Mouse (Mus musculus) midbrain, embryonic 14.5 days (tissue): ENCODE data around the gene Jakmip3. TPM values are rescaled to one million over a fixed set of nuclear protein-coding genes. Genes with fewer than 3 reads are reported as not detected.

Experiments used
- ATAC-seq: fragments of 200-750 bp; cut with Nextera tagmentation; 2 replicates; pipeline ENCODE4 v1.8.0; 2017; ENCODE audit warnings: moderate number of reproducible peaks, moderate library complexity; ENCODE audit not compliant: low FRiP score, low TSS enrichment
- DNase-seq: peaks from one replicate; pipeline ENCODE4 v3.0.0-alpha.2; 2015
- H3K27ac ChIP-seq: fragments of 300-500 bp; sonication (generic); replicated peaks from 2 replicates; pipeline ENCODE4 v1.5.1; 2014; ENCODE audit warnings: mild to moderate bottlenecking, low read depth, low read length, moderate library complexity
- H3K27me3 ChIP-seq: fragments of 300-500 bp; sonication (generic); 2 replicates; pipeline ENCODE4 v1.6.1; 2014; ENCODE audit warnings: low read length, control low read depth, mixed read lengths; ENCODE audit not compliant: control insufficient read depth, insufficient read depth
- H3K36me3 ChIP-seq: fragments of 300-500 bp; sonication (generic); 2 replicates; pipeline ENCODE4 v1.6.1; 2014; ENCODE audit warnings: low read length, control low read depth; ENCODE audit not compliant: control insufficient read depth, insufficient read depth
- H3K4me1 ChIP-seq: fragments of 300-500 bp; sonication (generic); 2 replicates; pipeline ENCODE4 v1.6.1; 2014; ENCODE audit warnings: mild to moderate bottlenecking, antibody characterized with exemption, low read length, control low read depth; ENCODE audit not compliant: control insufficient read depth, insufficient read depth
- H3K4me2 ChIP-seq: fragments of 300-500 bp; sonication (generic); 2 replicates; pipeline ENCODE4 v1.6.1; 2014; ENCODE audit warnings: mild to moderate bottlenecking, low read length, moderate library complexity
- H3K4me3 ChIP-seq: fragments of 300-500 bp; sonication (generic); replicated peaks from 2 replicates; pipeline ENCODE4 v1.5.1; 2014; ENCODE audit warnings: low read depth, low read length
- H3K9ac ChIP-seq: fragments of 300-500 bp; sonication (generic); replicated peaks from 2 replicates; pipeline ENCODE4 v1.6.1; 2014; ENCODE audit warnings: mild to moderate bottlenecking, low read length, moderate library complexity
- H3K9me3 ChIP-seq: fragments of 300-500 bp; sonication (generic); 2 replicates; pipeline ENCODE4 v1.6.1; 2016; ENCODE audit warnings: low read length, control low read depth, mixed read lengths; ENCODE audit not compliant: control insufficient read depth
- WGBS: fragments of 180-500 bp; shearing (Covaris S2); extraction: QIAGEN DNeasy Blood & Tissue Kit; methylation state at CpG from one replicate; pipeline ENCODE4 v1.1.7; 2014; 5-methylcytosine and 5-hydroxymethylcytosine counted together
- polyA plus RNA-seq: library from polyadenylated mRNA; unstranded; fragments of >200 nt; fragmentation: Nextera tagmentation; extraction: Ambion mirVana; gene quantifications from 2 replicates; pipeline ENCODE4 v1.2.1, GENCODE M21; 2014

Gene Jakmip3
- polyA plus RNA-seq, 1 experiment from 2014 or later, result 5.4 TPM

DNA sequence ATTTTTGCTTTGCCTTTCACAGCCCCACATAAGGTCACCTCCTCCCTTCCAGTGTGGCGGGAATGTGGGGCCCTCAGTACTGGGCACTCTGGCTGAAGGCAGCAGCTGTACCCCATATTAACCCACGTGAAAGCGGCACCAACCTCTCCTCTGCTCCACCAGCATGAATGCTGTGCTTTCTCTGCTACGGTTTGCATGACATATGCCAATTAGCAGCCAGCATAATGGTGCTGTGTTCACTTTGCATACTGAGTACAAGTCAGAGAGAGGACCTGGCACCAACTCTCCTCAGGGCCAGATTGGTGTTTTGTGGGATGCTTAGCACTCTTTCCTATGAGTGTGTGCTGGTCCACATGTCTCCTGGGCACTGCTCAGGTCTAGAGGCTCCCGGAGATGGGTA, 19.2 kb downstream of the Jakmip3 start:
- Histone ChIP-seq H3K9ac (no peak overlapping the region), H3K27me3 (no peaks in the 10 kb centered on the region), H3K36me3 (no peaks in the 10 kb centered on the region), H3K4me2 (no peak overlapping the region), H3K27ac (no peak overlapping the region), H3K4me1 (no peaks in the 10 kb centered on the region), H3K9me3 (no peaks in the 10 kb centered on the region), H3K4me3 (no peak overlapping the region)
- no peak for ATAC-seq
- DNase-seq, result no peak
- 69% methylated on average over 5 of the region's 5 CpGs for WGBS

DNA sequence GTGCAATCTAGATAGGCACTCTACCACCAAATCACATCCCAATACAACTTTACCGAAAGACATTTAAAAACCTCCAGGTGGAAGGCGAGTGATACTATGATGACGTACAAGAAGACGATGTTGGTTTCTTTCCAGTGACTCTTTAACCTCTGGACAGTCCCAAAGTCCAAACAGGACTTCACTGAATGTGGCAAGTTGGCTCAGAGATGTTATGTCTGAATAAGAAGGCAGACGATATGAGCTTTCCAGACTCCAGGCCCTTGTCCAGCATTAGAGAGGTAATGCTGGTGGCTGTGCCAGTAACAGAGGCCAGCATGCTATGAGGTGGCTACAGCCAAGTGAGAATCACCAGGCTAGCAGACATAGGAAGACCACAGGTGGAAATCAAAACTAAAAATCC, 23.2 kb downstream of the Jakmip3 start:
- ATAC-seq (no peak), DNase-seq (no peak)
- 0 out of 2 replicates have a peak, but pooled peaks cover 4% of the 10 kb centered on the region for H3K4me1 ChIP-seq
- WGBS, result 94% methylated on average over 5 of the region's 5 CpGs
- no peaks in the 10 kb centered on the region for H3K27me3 ChIP-seq
- no peaks in the 10 kb centered on the region for H3K9me3 ChIP-seq
- no peak overlapping the region for H3K4me2 ChIP-seq
- no peak overlapping the region for H3K4me3 ChIP-seq
- H3K27ac ChIP-seq, result no peak overlapping the region
- H3K36me3 ChIP-seq, result no peaks in the 10 kb centered on the region
- H3K9ac ChIP-seq, result no peak overlapping the region

DNA sequence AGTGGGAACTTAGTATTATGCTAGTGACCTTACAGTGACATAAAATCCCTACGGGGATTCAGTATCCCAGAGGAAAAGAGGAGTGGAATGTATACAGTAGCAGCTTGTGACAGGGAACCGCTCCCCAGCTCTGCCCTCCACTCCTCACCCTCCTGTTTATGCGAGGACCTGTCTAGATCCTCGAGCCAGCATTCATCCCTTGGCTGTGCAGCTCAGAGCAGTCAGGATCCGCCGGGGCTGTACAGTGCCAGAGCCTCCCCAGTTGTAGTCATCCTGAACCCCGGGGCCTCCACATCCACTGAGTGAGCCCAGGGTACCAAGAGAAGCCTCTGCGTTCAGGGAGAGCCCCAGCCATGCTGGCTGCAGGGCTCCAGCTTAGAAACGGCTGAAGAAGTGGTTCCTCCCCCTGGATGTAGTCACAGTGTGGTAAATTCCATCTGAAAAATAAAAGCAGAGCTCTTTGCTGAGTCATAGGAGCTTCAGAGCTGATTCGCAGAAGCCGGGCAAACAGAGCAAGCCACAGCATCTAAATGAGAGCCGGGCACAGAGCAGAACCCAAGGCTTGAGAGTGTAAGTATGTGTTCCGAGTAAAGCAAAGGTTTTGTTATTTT, 27.6 kb downstream of the Jakmip3 start:
- ATAC-seq (no peak), DNase-seq (peak; percentile 31)
- 69% methylated on average over 13 of the region's 13 CpGs for WGBS
- Histone ChIP-seq H3K4me1 (0 out of 2 replicates have a peak, but pooled peaks cover 4% of the 10 kb centered on the region), H3K36me3 (no peaks in the 10 kb centered on the region), H3K27me3 (no peaks in the 10 kb centered on the region), H3K4me2 (no peak overlapping the region), H3K4me3 (no peak overlapping the region), H3K9ac (no peak overlapping the region), H3K9me3 (no peaks in the 10 kb centered on the region), H3K27ac (no peak overlapping the region)

DNA sequence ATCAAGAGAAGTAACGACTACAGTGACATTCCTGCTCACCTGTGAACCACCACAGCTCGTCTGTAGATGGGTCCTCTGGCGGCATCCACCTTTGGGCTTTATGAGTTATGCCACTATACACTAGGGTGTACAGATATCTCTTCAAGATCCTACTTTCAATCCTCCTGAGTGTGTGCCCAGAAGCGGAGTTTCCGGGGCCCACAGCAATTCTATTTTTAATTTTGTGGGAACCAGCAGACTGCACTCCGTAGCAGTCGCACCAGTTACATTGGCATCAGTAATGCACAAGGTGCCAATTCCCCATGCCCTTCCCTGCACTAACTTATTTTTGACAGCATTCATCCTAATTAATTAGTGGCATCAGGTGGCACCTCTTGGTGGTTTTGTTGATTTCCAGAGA, 37.0 kb downstream of the Jakmip3 start:
- no peak overlapping the region for H3K4me3 ChIP-seq
- 93% methylated on average over 7 of the region's 7 CpGs for WGBS
- H3K27ac ChIP-seq, result no peak overlapping the region
- no peak for DNase-seq
- H3K36me3 ChIP-seq, result no peaks in the 10 kb centered on the region
- H3K4me1 ChIP-seq, result no peaks in the 10 kb centered on the region
- no peak for ATAC-seq
- H3K4me2 ChIP-seq, result no peak overlapping the region
- no peaks in the 10 kb centered on the region for H3K9me3 ChIP-seq
- no peak overlapping the region for H3K9ac ChIP-seq
- H3K27me3 ChIP-seq, result no peaks in the 10 kb centered on the region

DNA sequence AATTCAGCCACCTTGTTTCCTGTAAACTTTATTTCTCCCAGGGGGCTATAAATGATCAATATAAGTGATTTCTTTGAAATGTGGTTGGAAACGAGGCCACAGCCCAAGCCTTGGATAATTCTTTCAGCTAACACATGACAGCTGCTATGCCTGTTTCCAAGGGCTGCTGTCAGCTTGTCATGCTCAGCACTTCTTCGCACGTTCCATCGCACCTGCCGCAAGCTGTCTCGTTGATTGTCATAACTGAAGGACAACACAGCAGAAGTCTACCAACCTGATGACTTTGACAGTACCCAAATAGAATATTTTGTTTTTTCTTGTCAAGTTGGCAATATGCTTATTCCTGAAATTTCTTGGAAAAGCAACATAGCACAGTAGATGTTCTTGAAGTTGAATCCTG, 44.0 kb downstream of the Jakmip3 start:
- H3K4me1 ChIP-seq, result no peaks in the 10 kb centered on the region
- no peak overlapping the region for H3K9ac ChIP-seq
- no peak overlapping the region for H3K27ac ChIP-seq
- ATAC-seq (no peak), DNase-seq (no peak)
- WGBS, result 90% methylated on average over 6 of the region's 6 CpGs
- H3K4me2 ChIP-seq, result no peak overlapping the region
- no peaks in the 10 kb centered on the region for H3K27me3 ChIP-seq
- no peaks in the 10 kb centered on the region for H3K36me3 ChIP-seq
- H3K4me3 ChIP-seq, result no peak overlapping the region
- H3K9me3 ChIP-seq, result no peaks in the 10 kb centered on the region

DNA sequence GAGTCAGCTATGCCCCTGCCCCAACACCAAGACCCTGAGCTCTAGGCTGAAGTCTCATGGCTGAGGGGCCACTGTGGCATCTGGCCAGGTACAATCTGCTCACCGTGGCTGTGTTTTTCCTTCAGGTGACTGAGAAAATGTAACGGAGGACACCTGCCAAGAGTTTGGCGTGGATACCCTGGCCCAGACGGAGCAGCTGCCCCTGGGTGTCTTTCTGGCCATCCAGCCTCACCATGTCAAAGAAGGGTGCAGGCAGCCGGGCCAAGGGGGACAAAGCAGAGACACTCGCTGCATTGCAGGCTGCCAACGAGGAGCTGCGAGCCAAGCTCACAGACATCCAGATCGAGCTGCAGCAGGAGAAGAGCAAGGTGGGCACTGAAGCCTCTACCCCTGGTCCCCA, 48.6 kb downstream of the Jakmip3 start:
- ATAC-seq (no peak), DNase-seq (no peak)
- Histone ChIP-seq H3K36me3 (no peaks in the 10 kb centered on the region), H3K27ac (no peak overlapping the region), H3K4me2 (no peak overlapping the region), H3K4me1 (no peaks in the 10 kb centered on the region), H3K9ac (no peak overlapping the region), H3K27me3 (no peaks in the 10 kb centered on the region), H3K4me3 (no peak overlapping the region), H3K9me3 (no peaks in the 10 kb centered on the region)
- WGBS, result 80% methylated on average over 9 of the region's 9 CpGs

DNA sequence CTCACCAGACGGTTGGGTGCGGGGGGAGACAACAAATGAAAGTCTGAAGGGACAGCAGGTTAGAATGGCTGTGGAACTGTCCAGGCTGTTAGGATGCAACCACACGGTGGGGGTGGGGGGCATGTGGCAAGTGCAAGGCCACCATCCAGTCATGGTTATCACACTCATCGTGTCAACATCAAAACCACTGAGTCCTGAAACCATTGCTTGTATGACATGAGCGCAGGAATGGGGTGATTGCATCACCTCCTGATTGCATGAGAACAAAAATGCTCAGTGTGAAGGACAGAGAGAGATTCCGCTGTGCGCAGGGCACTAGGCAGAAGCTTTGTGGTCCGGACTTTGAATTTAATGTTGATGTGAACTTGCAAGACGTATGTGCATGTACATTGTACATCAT, 62.2 kb downstream of the Jakmip3 start:
- Histone ChIP-seq H3K27ac (no peak overlapping the region), H3K4me3 (no peak overlapping the region), H3K27me3 (no peaks in the 10 kb centered on the region), H3K4me1 (peaks cover 7% of the 10 kb centered on the region), H3K36me3 (no peaks in the 10 kb centered on the region), H3K4me2 (no peak overlapping the region), H3K9me3 (no peaks in the 10 kb centered on the region), H3K9ac (no peak overlapping the region)
- DNase-seq, result no peak
- 90% methylated on average over 9 of the region's 9 CpGs for WGBS
- no peak for ATAC-seq

DNA sequence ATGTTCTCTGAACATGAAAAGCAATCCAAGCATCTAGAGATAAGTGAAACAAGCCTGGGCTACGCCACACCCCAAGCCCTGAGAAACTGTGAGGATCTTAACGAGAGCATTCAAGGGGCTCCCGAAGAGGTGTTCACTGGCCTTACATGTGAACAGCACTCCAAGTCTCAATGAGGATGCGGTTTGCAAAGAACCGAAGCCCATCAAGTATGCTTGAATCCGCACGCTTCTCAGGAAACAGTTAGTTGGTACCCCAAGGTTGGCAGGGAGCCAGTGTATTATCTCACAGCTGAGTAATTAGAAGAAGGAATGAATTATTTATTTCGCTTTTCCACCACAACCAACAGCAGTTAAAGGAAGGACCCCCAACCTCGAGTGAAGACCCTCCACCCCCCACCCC, 62.7 kb downstream of the Jakmip3 start:
- no peak overlapping the region for H3K9ac ChIP-seq

DNA sequence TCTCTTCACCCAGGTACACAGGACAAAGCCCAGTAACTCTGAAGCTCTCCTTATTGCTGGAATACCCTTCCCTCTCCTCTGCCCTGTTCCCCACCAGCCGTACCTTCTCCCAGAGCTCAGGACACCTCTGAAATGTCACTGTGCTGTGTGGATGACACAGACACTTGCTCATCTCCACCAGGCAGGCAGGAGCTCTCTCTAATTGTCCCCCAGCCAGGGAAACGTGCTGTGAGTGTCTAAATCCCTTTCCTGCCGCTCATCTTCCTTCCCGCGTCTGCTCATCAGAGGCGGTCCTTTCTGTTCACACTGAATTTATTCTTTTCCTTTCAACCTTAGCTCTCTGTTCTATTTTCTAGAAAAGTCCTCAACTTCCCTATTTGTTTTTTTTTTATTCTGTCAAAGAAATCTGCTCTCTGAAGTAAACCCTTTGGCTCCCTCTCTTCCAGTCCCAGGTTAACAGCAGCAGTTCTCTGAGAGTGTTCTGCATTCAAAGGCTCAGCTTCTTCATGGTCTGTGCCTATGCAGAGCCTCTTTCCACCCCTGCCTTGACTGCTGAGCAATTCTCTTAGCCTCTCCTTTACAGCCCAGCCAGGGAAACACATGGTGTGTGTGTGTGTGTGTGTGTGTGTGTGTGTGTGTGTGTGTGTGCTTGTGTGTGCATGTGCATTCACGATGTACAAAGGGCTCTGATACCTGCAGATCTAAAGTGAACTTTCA, 69.4 kb downstream of the Jakmip3 start:
- Histone ChIP-seq H3K4me1 (no peaks in the 10 kb centered on the region), H3K27ac (no peak overlapping the region), H3K4me2 (no peak overlapping the region), H3K36me3 (no peaks in the 10 kb centered on the region), H3K27me3 (no peaks in the 10 kb centered on the region), H3K4me3 (no peak overlapping the region), H3K9ac (peak overlapping the region; percentile 16; the same call in 1 of the 2 replicates), H3K9me3 (no peaks in the 10 kb centered on the region)
- DNase-seq (peak; percentile 43), ATAC-seq (no peak)
- WGBS, result 46% methylated on average over 7 of the region's 7 CpGs

More for the DNA sequence above, 62.7 kb downstream of the Jakmip3 start:
- Histone ChIP-seq H3K27me3 (no peaks in the 10 kb centered on the region), H3K4me3 (no peak overlapping the region), H3K4me1 (peaks cover 7% of the 10 kb centered on the region), H3K4me2 (no peak overlapping the region), H3K27ac (0 out of 2 replicates have a peak overlapping the region, but pooled peaks have one; percentile 26), H3K36me3 (no peaks in the 10 kb centered on the region), H3K9me3 (no peaks in the 10 kb centered on the region)
- 50% methylated on average over 9 of the region's 9 CpGs for WGBS
- ATAC-seq, result no peak
- DNase-seq, result peak; percentile 80
